Mouse (Mus musculus) MEL (cell line): ENCODE results near the gene Rgs6.

Source experiments
- CTCF ChIP-seq, 3 experiments: IDR thresholded peaks in 2 of 3; conservative IDR thresholded peaks in 1 of 3; 2 replicates each; pipeline ENCODE4 v1.5.1; 2011 to 2012; ENCODE audit warnings: low read length in 3 of 3, low read depth in 2 of 3, mild to moderate bottlenecking in 2 of 3, improper control_type of control experiment in 1 of 3, inconsistent platforms in 1 of 3, mixed read lengths in 1 of 3, moderate library complexity in 1 of 3; ENCODE audit not compliant: control insufficient read depth in 1 of 3, insufficient read depth in 1 of 3, poor library complexity in 1 of 3, severe bottlenecking in 1 of 3
- ELF1 ChIP-seq: IDR thresholded peaks from 2 replicates; pipeline ENCODE4 v1.6.1; 2014; ENCODE audit warnings: low read depth, mild to moderate bottlenecking, inconsistent platforms, low read length, improper control_type of control experiment, moderate library complexity
- EP300 ChIP-seq, 2 experiments: IDR thresholded peaks; 2 replicates each; pipeline ENCODE4 v1.6.1; 2011; ENCODE audit warnings: improper control_type of control experiment in 2 of 2, low read length in 2 of 2, low read depth in 1 of 2, mild to moderate bottlenecking in 1 of 2
- GATA1 ChIP-seq: IDR thresholded peaks from 2 replicates; pipeline ENCODE4 v1.6.1; 2011; ENCODE audit warnings: low read depth, low read length, improper control_type of control experiment
- HCFC1 ChIP-seq: IDR thresholded peaks from 2 replicates; pipeline ENCODE4 v1.6.1; 2012; ENCODE audit warnings: low read depth, mild to moderate bottlenecking, inconsistent platforms, low read length, improper control_type of control experiment, moderate library complexity
- JUND ChIP-seq: IDR thresholded peaks from 2 replicates; pipeline ENCODE4 v1.6.1; 2011; ENCODE audit warnings: low read depth, mild to moderate bottlenecking, improper control_type of control experiment, low read length
- MAX ChIP-seq: IDR thresholded peaks from 2 replicates; pipeline ENCODE4 v1.6.1; 2011; ENCODE audit warnings: low read length, improper control_type of control experiment
- POLR2A ChIP-seq, 2 experiments: IDR thresholded peaks; 2 replicates each; pipeline ENCODE4 v1.6.1; 2011 to 2012; ENCODE audit warnings: low read length in 2 of 2, mild to moderate bottlenecking in 2 of 2, control low read depth in 1 of 2, improper control_type of control experiment in 1 of 2, low read depth in 1 of 2, moderate library complexity in 1 of 2; ENCODE audit not compliant: control insufficient read depth in 1 of 2, insufficient read depth in 1 of 2, poor library complexity in 1 of 2
- ZKSCAN1 ChIP-seq: IDR thresholded peaks from 2 replicates; pipeline ENCODE4 v1.6.1; 2012; ENCODE audit warnings: low read depth, mild to moderate bottlenecking, inconsistent platforms, low read length, improper control_type of control experiment, moderate library complexity

DNA sequence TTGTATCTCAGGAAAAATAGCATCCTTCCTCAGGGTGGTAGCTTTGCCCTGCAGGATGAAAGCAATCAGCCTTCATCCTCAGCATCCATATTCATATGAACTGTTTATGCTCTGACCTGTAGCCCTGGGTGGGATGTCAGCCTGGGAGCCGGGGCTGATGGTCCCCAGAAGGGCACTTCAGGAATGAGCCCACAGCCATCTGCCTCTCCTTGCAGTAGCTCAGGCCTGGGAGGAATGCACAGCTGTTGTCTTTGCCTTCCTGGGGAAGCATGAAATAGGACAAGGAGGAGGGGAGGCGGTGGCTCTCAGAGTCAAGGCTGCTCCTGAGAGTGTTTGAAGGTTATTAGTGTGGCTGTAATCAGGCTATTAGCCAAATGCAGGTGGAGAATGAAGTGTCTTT, 590.7 kb downstream of the Rgs6 start:
- no peak for TF ChIP-seq GATA1
- no peak for TF ChIP-seq CTCF (IDR thresholded peaks at IDR 0.05 in 2 of 3, conservative IDR thresholded peaks at IDR 0.05 in 1 of 3; ENCODE audit: control insufficient read depth in 1 of 3, insufficient read depth in 1 of 3, low read depth in 2 of 3, low read length in 3 of 3, poor library complexity in 1 of 3, severe bottlenecking in 1 of 3)
- no peak for TF ChIP-seq ZKSCAN1
- no peak for TF ChIP-seq JUND
- TF ChIP-seq EP300 (IDR thresholded peaks at IDR 0.05; ENCODE audit: low read depth in 1 of 2, low read length in 2 of 2) = no peak
- no peak for TF ChIP-seq MAX
- no peak for TF ChIP-seq HCFC1
- TF ChIP-seq ELF1 = no peak
- TF ChIP-seq POLR2A (IDR thresholded peaks at IDR 0.05; ENCODE audit: control insufficient read depth in 1 of 2, insufficient read depth in 1 of 2, low read depth in 1 of 2, low read length in 2 of 2, poor library complexity in 1 of 2) = no peak
